Mouse (Mus musculus) midbrain, embryonic 12.5 days (tissue): Measurements from ENCODE around the gene Ano4. TPM values are rescaled to one million over a fixed set of nuclear protein-coding genes. Genes with fewer than 3 reads are reported as not detected.
A peak's percentile ranks its signal among the peaks of the same experiment; 100 is the strongest.

Experiments
- ATAC-seq: fragments of 200-750 bp; cut with Nextera tagmentation; 2 replicates; pipeline ENCODE4 v1.8.0; 2017; ENCODE audit warnings: low read depth, moderate TSS enrichment, moderate library complexity; ENCODE audit not compliant: low FRiP score
- H3K27ac ChIP-seq: fragments of 300-500 bp; sonication (generic); replicated peaks from 2 replicates; pipeline ENCODE4 v1.5.1; 2016; ENCODE audit warnings: mild to moderate bottlenecking
- H3K27me3 ChIP-seq: fragments of 300-500 bp; sonication (generic); 2 replicates; pipeline ENCODE4 v1.6.1; 2016; ENCODE audit warnings: mild to moderate bottlenecking
- H3K36me3 ChIP-seq: fragments of 300-500 bp; sonication (generic); 2 replicates; pipeline ENCODE4 v1.6.1; 2016
- H3K4me1 ChIP-seq: fragments of 300-500 bp; sonication (generic); 2 replicates; pipeline ENCODE4 v1.6.1; 2016
- H3K4me2 ChIP-seq: fragments of 300-500 bp; sonication (generic); replicated peaks from 2 replicates; pipeline ENCODE4 v1.6.1; 2016; ENCODE audit warnings: mild to moderate bottlenecking, moderate library complexity
- H3K4me3 ChIP-seq: fragments of 300-500 bp; sonication (generic); 2 replicates; pipeline ENCODE4 v1.5.1; 2016; ENCODE audit warnings: mild to moderate bottlenecking
- H3K9ac ChIP-seq: fragments of 300-500 bp; sonication (generic); replicated peaks from 2 replicates; pipeline ENCODE4 v1.6.1; 2016; ENCODE audit warnings: mild to moderate bottlenecking, moderate library complexity
- H3K9me3 ChIP-seq: fragments of 300-500 bp; sonication (generic); 2 replicates; pipeline ENCODE4 v1.6.1; 2016; ENCODE audit warnings: mild to moderate bottlenecking
- WGBS: fragments of 180-500 bp; shearing (Covaris S2); methylation state at CpG from one replicate; pipeline ENCODE4 v1.1.7; 2016; 5-methylcytosine and 5-hydroxymethylcytosine counted together
- polyA plus RNA-seq: library from polyadenylated mRNA; unstranded; fragments of >200 nt; fragmentation: Nextera tagmentation; extraction: Ambion mirVana; gene quantifications from 2 replicates; pipeline ENCODE4 v1.2.1, GENCODE M21; 2016

Gene Ano4
- polyA plus RNA-seq, 1 experiment from 2014 or later: 3.4 TPM

DNA sequence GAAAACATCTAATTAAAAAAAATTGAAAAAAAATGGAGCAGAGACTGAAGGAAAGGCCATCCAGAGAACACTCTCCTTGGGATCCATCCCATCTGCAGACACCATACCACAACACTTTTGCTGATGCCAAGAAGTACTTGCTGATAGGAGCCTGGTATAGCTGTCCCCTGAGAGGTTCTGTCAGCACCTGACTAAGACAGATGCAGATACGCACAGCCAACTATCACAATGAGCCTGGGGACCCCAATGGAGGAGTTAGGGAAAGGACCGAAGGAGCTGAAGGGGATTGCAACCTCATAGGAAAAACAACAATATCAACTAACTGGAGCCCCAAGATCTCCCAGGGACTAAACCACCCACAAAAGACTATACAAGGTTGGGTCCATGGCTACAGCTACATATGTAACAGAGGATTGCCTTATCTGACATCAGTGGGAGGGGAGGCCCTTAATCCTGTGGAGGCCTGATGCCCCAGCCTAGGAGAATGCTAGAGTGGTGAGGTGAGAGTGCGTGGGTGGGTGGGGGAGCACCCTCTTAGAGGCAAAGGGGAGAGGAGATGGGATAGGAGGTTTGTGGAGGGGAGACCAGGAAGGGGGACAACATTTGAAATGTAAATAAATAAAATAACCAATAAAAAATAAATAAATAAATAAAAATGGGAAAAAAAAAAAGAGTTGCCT is 71.4 kb downstream of the Ano4 start:
- H3K4me2 ChIP-seq: no peak overlapping the region
- H3K4me3 ChIP-seq: no peak overlapping the region
- ATAC-seq: no peak
- WGBS: 93% methylated on average over 3 of the region's 3 CpGs
- H3K27me3 ChIP-seq: peaks cover 6% of the 10 kb centered on the region; the same call in 1 of the 2 replicates
- H3K27ac ChIP-seq: no peak overlapping the region
- no peaks in the 10 kb centered on the region for H3K4me1 ChIP-seq
- H3K9ac ChIP-seq: no peak overlapping the region
- H3K36me3 ChIP-seq: no peaks in the 10 kb centered on the region
- no peaks in the 10 kb centered on the region for H3K9me3 ChIP-seq

DNA sequence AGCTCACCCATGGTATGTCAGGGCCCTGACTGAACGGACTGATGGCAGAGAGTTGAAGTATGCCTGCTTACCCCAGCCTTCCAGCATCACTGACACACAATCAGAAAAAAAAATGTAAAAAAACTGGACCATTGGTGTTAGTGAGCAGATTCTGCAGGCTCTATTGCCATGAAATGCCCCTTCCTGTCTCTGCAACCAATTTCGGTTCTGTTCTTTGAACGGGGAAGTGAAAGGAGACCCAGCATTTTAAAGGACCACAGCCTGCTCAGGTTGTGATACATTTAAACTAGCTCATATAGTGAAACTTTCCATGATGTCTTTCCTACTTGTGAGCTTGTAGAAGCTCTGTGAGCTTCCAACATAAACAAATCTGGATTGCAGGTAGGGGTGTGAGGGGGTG is 77.2 kb downstream of the Ano4 start:
- no peak for ATAC-seq
- Histone ChIP-seq H3K4me1 (no peaks in the 10 kb centered on the region), H3K9ac (no peak overlapping the region), H3K27me3 (no peaks in the 10 kb centered on the region), H3K4me3 (no peak overlapping the region), H3K36me3 (no peaks in the 10 kb centered on the region), H3K4me2 (no peak overlapping the region), H3K9me3 (no peaks in the 10 kb centered on the region), H3K27ac (no peak overlapping the region)
- WGBS: 89% methylated on average over 3 of the region's 3 CpGs

DNA sequence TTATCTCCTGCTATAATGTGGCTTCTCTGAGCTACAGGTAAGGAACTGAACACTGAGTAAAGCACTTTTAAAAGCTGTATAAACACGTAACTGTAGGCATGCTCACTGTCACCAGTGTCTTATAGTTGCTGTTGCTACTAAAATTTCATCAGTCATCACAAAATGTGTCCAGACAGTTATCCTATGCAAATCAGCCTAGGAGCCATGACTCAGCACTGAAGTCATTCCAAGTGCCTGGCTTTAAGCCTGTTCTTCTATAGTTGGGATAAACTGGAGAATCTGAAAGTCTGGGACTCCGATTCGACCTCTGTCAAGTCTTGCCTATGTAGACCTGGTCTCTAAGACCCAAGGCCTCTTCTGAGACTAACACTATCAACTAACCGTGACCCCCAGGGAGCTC is 81.2 kb downstream of the Ano4 start:
- H3K4me1 ChIP-seq: 0 out of 2 replicates have a peak, but pooled peaks cover 2% of the 10 kb centered on the region
- no peak overlapping the region for H3K4me2 ChIP-seq
- no peaks in the 10 kb centered on the region for H3K36me3 ChIP-seq
- H3K9ac ChIP-seq: no peak overlapping the region
- ATAC-seq: no peak
- 78% methylated on average over 4 of the region's 4 CpGs for WGBS
- no peak overlapping the region for H3K4me3 ChIP-seq
- H3K27ac ChIP-seq: no peak overlapping the region
- H3K9me3 ChIP-seq: no peaks in the 10 kb centered on the region
- H3K27me3 ChIP-seq: 0 out of 2 replicates have a peak, but pooled peaks cover 5% of the 10 kb centered on the region

DNA sequence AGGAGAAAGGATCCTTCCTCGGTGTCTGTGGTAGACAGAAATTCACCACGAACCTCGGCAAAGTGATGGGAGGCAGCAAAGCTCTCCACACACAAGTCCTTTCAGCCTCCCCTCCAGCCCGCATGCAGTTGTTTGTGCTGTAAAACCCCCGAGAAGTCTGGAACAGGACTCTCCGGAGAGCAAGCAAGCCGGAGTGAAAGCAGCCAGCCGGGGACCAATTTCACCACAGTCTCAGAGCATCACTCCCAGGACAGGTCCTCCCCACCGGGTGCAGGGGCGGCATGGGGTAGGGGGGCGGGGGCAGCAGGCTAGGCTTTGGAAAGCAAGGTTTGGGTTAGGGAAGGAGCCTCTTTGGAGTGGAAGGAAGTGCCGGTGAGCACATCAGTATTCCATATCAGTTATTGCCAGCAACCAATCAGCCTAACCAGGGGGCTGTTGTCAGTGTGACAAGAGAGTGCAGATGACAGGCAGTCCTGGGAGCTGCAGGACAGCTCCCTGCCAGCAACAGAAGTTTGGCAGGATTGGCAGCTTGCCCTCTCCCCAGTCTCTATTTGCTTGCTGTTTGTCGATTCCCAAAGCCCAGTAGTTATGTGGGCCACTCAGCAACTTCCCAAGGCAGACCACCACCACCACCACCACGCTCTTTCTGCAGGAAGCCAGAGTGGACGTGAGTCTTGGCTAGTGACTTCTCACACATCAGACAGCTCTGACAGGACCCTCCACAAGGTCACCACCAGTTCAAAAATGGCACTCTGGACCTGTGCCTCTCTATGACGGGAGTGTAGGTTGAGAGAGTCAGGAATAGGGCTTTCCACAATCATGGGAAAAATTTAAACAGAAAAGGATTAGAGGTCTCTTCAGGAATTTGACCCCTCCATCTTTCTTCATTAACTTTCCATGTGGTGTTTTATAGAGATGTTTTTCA is 86.8 kb downstream of the Ano4 start:
- 4% methylated on average over 16 of the region's 16 CpGs for WGBS

DNA sequence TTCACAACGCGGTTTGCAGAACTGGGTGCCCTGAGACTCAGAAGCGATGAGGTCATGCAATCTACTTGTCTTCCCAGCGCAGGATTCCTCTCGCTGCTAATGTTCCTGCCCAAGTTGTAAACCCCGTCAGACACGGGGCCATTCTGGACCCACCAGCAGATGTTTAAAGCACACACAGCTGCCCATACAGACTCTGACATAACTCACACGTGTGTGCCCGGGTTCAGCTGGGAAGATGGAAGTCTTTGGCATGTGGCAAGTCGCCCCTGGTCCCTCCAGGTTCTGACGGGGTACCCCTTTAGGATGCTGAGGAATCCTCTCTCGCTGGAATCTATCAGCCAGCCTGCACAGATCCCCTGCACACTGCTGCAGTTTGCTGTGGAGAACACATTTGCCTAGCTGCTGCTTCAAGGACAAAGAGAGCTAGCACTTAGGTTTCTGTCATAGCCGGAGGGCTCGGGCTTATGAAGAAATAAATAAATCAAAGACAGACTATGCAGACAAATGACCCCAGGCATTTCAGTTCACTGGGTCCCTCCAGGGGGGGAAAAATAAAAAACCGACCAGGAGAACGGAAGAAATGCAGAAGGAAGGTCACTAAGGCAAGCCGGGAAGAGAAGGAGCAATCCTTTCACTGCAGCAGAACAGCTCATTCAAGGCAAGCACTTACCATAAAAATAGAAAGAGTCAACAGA is 87.7 kb downstream of the Ano4 start:
- peak overlapping the region; percentile 48 for H3K4me3 ChIP-seq
- peak overlapping the region; percentile 64 for H3K4me2 ChIP-seq
- peak overlapping the region; percentile 60 for H3K9ac ChIP-seq
- peaks cover 12% of the 10 kb centered on the region for H3K4me1 ChIP-seq
- ATAC-seq: peak; percentile 69
- no peaks in the 10 kb centered on the region for H3K36me3 ChIP-seq
- no peaks in the 10 kb centered on the region for H3K9me3 ChIP-seq
- WGBS: 2% methylated on average over 17 of the region's 17 CpGs
- peaks cover 12% of the 10 kb centered on the region; the same call in 1 of the 2 replicates for H3K27me3 ChIP-seq
- H3K27ac ChIP-seq: peak overlapping the region; percentile 53

More for the DNA sequence above, 86.8 kb downstream of the Ano4 start:
- Histone ChIP-seq H3K36me3 (no peaks in the 10 kb centered on the region), H3K9me3 (no peaks in the 10 kb centered on the region), H3K27ac (peak overlapping the region; percentile 53), H3K9ac (peak overlapping the region; percentile 60), H3K4me3 (peak overlapping the region; percentile 48), H3K27me3 (peaks cover 12% of the 10 kb centered on the region; the same call in 1 of the 2 replicates), H3K4me2 (peak overlapping the region; percentile 64), H3K4me1 (peaks cover 12% of the 10 kb centered on the region)
- ATAC-seq: peak; percentile 78

DNA sequence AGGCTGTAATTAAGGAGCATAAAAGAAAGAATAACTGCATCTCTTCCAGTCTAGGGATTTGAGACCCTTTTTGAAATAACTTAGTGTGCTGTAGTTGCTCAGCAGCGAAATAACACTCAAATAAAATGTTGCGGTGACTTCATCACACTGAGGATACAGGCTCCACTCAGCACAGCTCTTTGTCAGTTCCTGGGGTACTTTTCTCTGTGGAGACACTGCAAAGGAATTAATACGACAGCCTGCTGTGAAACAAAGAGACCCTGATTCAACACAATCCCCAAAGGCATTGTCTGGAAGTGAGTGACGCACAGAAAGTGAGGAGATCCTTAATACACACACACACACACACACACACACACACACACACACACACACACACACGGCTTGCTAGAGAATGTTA is 89.8 kb downstream of the Ano4 start:
- H3K9me3 ChIP-seq: no peaks in the 10 kb centered on the region
- no peaks in the 10 kb centered on the region for H3K36me3 ChIP-seq
- H3K4me2 ChIP-seq: no peak overlapping the region
- no peak overlapping the region for H3K9ac ChIP-seq
- no peak overlapping the region for H3K4me3 ChIP-seq
- ATAC-seq: no peak
- 26% methylated on average over 5 of the region's 5 CpGs for WGBS
- no peak overlapping the region for H3K27ac ChIP-seq
- H3K27me3 ChIP-seq: peaks cover 12% of the 10 kb centered on the region
- H3K4me1 ChIP-seq: peaks cover 12% of the 10 kb centered on the region

DNA sequence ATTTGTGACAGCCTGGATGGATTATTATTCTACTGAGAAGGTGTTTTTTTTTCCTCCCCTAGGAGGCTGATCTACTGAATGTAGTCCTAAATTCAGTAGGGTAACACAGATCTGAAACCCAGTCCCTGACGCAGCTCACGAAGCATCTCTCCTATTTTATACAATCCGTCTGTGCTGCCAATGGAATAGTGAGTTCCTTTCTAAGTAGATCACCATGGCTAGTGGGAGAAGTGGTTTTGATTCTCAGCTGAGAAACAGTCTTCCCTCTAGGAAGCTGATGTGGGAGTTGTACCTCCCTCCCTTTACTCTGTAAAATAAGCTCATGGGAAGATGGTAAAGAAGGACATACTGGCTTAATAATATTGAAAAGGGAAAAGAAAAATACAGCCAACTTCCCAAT is 90.8 kb downstream of the Ano4 start:
- Histone ChIP-seq H3K4me2 (no peak overlapping the region), H3K9ac (no peak overlapping the region), H3K4me1 (peaks cover 12% of the 10 kb centered on the region), H3K36me3 (no peaks in the 10 kb centered on the region), H3K4me3 (no peak overlapping the region), H3K27ac (no peak overlapping the region), H3K27me3 (peaks cover 16% of the 10 kb centered on the region), H3K9me3 (no peaks in the 10 kb centered on the region)
- WGBS: 79% methylated on average over 3 of the region's 3 CpGs
- ATAC-seq: no peak

DNA sequence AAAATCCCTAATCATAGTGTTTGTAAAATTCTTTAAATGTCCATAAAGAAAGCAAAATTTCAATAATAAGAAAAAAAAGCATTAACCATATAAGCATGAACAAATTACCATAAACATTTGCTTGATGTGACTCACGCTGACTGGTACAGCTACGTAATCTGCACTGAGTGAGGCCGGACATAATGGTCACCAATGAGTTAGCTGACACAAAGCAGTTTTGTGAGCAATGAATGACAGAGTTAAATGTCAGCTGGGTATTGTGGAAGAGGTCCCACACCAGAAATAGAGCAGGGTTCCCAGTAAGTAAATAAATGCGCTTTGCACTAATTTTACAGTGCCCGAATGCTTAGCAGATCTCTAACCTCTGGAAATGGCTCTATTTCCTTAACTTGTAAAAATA is 91.9 kb downstream of the Ano4 start:
- H3K4me1 ChIP-seq: peaks cover 6% of the 10 kb centered on the region; the same call in 1 of the 2 replicates
- no peaks in the 10 kb centered on the region for H3K36me3 ChIP-seq
- 69% methylated on average over 5 of the region's 5 CpGs for WGBS
- H3K9ac ChIP-seq: no peak overlapping the region
- peaks cover 11% of the 10 kb centered on the region for H3K27me3 ChIP-seq
- H3K4me2 ChIP-seq: no peak overlapping the region
- H3K27ac ChIP-seq: no peak overlapping the region
- no peak overlapping the region for H3K4me3 ChIP-seq
- ATAC-seq: no peak
- no peaks in the 10 kb centered on the region for H3K9me3 ChIP-seq

DNA sequence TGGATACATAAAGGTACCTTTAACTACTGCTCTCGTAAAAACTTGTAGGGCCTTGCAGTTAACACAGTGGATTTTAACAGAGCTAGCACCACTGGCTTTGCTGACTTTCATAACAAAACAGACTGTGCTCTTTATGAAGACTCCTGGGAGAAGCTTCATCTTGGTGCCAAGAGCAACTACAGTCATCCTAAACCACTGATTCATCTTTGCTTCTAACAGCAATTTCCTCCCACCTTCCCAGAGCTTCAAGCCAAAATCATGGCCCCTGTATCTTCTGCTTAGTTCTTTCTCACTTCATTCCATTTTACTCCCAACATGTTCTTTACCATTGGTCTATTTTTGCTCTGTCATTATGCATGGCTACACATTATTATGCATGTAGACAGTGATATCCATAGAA is 100.8 kb downstream of the Ano4 start:
- no peaks in the 10 kb centered on the region for H3K27me3 ChIP-seq
- H3K9ac ChIP-seq: no peak overlapping the region
- no peaks in the 10 kb centered on the region for H3K9me3 ChIP-seq
- no peak overlapping the region for H3K4me3 ChIP-seq
- H3K36me3 ChIP-seq: no peaks in the 10 kb centered on the region
- H3K27ac ChIP-seq: no peak overlapping the region
- ATAC-seq: no peak
- H3K4me2 ChIP-seq: no peak overlapping the region
- H3K4me1 ChIP-seq: no peaks in the 10 kb centered on the region
- 100% methylated on average over 1 of the region's 1 CpGs for WGBS

DNA sequence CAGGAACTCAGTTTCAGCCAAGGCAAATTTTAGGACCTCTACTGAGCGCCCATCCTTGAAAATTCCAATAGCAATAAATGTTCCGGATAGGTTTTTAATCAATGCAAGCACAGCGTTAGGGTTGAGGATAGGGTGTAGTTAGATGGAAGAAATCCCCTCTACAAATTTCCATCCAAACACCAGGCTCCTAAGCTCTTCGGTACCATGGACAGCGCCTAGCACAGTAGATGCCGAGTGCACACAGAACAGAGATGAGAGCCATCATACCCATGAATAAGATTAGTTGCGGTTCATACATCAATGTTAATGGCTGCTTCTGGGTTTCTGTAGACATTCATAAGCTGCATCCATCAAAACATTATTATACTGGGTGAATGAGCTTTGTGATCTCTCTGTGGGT is 120.0 kb downstream of the Ano4 start:
- no peaks in the 10 kb centered on the region for H3K27me3 ChIP-seq
- no peak overlapping the region for H3K27ac ChIP-seq
- H3K4me2 ChIP-seq: no peak overlapping the region
- H3K4me3 ChIP-seq: no peak overlapping the region
- ATAC-seq: no peak
- H3K9ac ChIP-seq: no peak overlapping the region
- no peaks in the 10 kb centered on the region for H3K4me1 ChIP-seq
- no peaks in the 10 kb centered on the region for H3K36me3 ChIP-seq
- 36% methylated on average over 7 of the region's 7 CpGs for WGBS
- H3K9me3 ChIP-seq: no peaks in the 10 kb centered on the region

DNA sequence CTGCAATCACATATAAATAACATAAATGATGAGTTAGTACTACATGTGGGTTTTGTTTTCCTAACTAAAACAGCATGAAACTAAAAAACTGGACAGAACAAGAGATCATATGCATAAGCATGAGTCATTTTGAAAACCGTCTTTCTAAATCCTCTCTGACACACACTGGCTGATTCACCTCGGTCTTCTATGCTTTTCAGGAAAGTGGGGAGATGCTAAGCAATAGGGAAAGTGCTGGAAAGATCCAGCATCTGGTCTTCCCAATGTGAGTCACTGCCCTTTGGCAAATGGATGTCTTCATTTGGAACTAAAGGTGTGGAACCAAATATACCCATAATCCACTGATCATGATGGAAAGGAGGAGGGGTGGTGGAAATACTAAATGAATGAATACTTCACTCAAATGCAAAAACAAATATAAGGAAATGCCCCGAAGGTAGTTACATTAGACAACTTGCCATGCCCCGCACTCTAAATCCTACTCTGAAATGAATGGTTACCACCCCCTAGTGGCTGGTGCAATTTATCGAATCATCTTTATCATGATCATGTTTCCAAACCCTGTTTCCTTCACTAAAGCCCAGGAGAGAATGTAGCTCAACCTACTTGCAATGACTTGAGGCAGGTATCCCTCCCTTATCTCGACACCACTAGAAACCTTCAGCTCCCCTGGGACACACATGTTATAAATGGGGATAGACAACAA is 122.1 kb downstream of the Ano4 start:
- no peaks in the 10 kb centered on the region for H3K9me3 ChIP-seq
- H3K4me3 ChIP-seq: no peak overlapping the region
- ATAC-seq: no peak
- H3K4me1 ChIP-seq: no peaks in the 10 kb centered on the region
- no peaks in the 10 kb centered on the region for H3K36me3 ChIP-seq
- H3K27ac ChIP-seq: no peak overlapping the region
- H3K9ac ChIP-seq: no peak overlapping the region
- 78% methylated on average over 6 of the region's 6 CpGs for WGBS
- no peaks in the 10 kb centered on the region for H3K27me3 ChIP-seq
- H3K4me2 ChIP-seq: no peak overlapping the region
